Mouse (Mus musculus): Measurements from ENCODE around the gene Emd.

Gene Emd

GRCm38 (mm10) chrX:74299721-74300120 lies 45.2 kb downstream of the Emd start:
- no peak for TF ChIP-seq GATA4 (IDR thresholded peaks at IDR 0.05; ENCODE audit: insufficient replicate concordance, low read length)

GRCm38 (mm10) chrX:74304867-74305700 lies 50.6 kb downstream of the Emd start, which contains the start of gene Gdi1:
Gene Gdi1 (plus strand): TSS chrX:74304998.
- no peak for TF ChIP-seq GATA4 (IDR thresholded peaks at IDR 0.05; ENCODE audit: insufficient replicate concordance, low read length)

All from liver, adult (tissue).